Mouse (Mus musculus) cortical plate, adult 2 months (tissue): ENCODE data around the gene Tbce. TPM values are rescaled to one million over a fixed set of nuclear protein-coding genes. Genes with fewer than 3 reads are reported as not detected.
"Not testable (repeated sequence)": the region's sequence is repeated elsewhere in the genome, so short reads cannot be mapped to it uniquely, and the experiment has no call there.

Source experiments
- H3K27ac ChIP-seq: fragments of 200-500 bp; 2 replicates; pipeline ENCODE4 v1.5.1; 2012; ENCODE audit warnings: low read length, control low read depth, inconsistent platforms; ENCODE audit not compliant: insufficient read depth
- H3K4me1 ChIP-seq: fragments of 200-500 bp; 2 replicates; pipeline ENCODE4 v1.6.1; 2011; ENCODE audit warnings: low read length; ENCODE audit not compliant: control insufficient read depth, insufficient read depth
- H3K4me3 ChIP-seq: fragments of 200-500 bp; 2 replicates; pipeline ENCODE4 v1.5.1; 2011; ENCODE audit warnings: mild to moderate bottlenecking, low read length, control low read depth; ENCODE audit not compliant: insufficient read depth
- CTCF ChIP-seq: fragments of 200-500 bp; IDR thresholded peaks from 2 replicates; pipeline ENCODE4 v1.5.1; 2011; ENCODE audit warnings: mild to moderate bottlenecking, control low read depth, low read length; ENCODE audit not compliant: insufficient read depth; ENCODE audit errors: extremely low read depth
- POLR2A ChIP-seq: fragments of 200-500 bp; IDR thresholded peaks from 2 replicates; pipeline ENCODE4 v1.6.1; 2011; ENCODE audit warnings: mild to moderate bottlenecking, low read length, control low read depth; ENCODE audit not compliant: insufficient read depth; ENCODE audit errors: extremely low read depth
- polyA plus RNA-seq: library from polyadenylated mRNA; depleted of rRNA; stranded (reverse); fragments of >200 nt; gene quantifications from 2 replicates; pipeline ENCODE4 v1.2.3, GENCODE M21; 2012

The Tbce gene
- polyA plus RNA-seq, 1 experiment, result 178 TPM

DNA sequence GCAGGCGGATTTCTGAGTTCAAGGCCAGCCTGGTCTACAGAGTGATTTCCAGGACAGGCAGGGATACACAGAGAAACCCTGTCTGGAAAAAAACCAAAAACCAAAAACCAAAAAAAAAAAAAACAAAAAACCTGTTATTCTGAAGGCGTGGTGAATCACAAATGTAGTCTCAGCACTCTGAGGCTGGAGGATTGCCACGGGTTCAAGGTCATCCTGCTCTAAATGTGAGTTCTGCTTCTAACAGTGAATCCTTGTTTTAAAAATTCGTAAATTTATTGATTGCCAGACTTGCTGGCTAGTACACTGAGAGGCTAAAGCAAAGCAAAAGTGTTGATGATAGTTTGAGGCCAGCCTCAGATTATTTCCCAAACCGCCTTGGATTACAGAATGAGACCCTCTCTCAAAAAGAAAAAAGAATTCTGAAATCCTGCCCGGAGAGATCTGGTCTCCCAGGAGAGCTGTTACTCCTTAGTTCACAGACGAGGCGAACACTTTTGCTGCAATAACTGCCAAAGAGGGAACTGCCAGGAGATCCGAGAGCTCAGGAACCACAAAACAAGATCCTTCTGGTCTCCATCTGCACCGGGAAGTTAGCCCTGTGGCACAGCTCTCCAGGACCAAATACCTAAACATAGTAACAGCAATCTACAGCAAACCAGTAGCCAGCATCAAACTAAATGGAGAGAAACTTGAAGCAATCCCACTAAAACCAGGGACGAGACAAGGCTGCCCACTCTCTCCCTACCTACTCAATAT lies 3.4 kb downstream of the Tbce start:
- Histone ChIP-seq H3K4me3 (no peak overlapping the region), H3K27ac (0 out of 2 replicates have a peak overlapping the region, but pooled peaks have one; percentile 10), H3K4me1 (no peaks in the 10 kb centered on the region; the same call in 1 of the 2 replicates)
- TF ChIP-seq CTCF (no peak), POLR2A (no peak)

DNA sequence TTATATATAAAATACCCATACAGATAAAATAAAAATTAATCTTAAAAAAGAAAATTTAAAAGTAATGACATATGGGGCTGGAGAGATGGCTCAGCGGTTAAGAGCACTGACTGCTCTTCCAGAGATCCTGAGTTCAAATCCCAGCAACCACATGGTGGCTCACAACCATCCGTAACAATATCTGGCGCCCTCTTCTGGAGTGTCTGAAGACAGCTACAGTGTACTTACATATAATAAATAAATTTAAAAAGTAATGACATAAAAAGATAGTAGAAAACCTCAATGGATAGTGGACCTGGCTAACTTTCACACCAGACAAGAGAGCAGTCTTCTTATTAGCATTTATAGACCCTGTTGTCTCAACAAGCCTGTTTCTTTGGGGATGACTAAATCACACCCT lies 4.1 kb downstream of the Tbce start:
- H3K4me3 ChIP-seq, H3K4me1 ChIP-seq, H3K27ac ChIP-seq: not testable (repeated sequence)

DNA sequence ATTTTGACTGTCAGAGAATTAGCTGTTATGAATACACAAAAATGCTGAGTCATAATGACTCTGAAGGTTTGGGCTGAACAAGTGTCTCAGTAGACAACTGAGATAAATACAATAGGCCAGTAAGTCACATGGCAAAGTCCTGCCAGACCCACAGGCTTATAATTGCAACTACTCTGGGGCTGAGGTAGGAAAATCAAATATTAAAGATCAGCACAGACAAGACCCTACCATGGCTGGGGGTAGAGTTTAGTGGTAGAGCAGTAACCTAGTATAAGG lies 5.4 kb downstream of the Tbce start:
- Histone ChIP-seq H3K4me3 (no peak overlapping the region), H3K27ac (no peak overlapping the region), H3K4me1 (no peaks in the 10 kb centered on the region; the same call in 1 of the 2 replicates)
- TF ChIP-seq POLR2A (no peak), CTCF (no peak)

DNA sequence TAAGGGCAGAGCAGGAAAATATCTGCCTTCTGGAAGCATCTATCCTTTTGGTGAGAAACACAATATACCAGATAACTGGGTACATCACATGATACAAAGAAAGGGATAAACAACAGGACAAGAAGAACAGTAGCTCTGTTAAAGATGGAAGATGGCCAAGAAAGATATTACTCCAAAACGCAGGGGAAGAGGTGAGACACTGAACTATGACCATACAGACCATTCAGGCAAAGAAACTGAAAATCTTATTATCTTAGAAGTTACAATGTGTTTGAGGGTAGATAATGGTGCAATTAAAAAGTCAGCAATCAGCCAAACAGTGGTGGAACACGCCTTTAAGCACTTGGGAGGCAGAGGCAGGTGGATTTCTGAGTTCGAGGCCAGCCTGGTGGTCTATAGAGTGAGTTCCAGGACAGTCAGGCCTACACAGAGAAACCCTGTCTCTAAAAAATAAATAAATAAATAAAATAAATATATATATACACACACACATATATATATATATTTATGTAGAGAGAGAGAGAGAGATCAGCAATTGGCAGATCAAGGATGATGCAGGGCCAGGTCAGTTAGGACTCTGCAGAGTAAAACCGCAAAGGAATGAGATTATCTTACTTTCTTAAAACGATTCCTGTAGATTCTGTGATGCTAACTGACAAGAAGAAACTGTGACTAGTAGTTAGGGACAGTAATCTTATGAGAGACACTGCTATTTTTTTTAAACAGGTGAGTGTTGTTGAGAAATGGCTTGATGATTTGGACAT lies 5.9 kb downstream of the Tbce start:
- Histone ChIP-seq H3K4me3 (no peak overlapping the region), H3K4me1 (no peaks in the 10 kb centered on the region; the same call in 1 of the 2 replicates), H3K27ac (no peak overlapping the region)
- no peak for TF ChIP-seq POLR2A
- TF ChIP-seq CTCF, result no peak

DNA sequence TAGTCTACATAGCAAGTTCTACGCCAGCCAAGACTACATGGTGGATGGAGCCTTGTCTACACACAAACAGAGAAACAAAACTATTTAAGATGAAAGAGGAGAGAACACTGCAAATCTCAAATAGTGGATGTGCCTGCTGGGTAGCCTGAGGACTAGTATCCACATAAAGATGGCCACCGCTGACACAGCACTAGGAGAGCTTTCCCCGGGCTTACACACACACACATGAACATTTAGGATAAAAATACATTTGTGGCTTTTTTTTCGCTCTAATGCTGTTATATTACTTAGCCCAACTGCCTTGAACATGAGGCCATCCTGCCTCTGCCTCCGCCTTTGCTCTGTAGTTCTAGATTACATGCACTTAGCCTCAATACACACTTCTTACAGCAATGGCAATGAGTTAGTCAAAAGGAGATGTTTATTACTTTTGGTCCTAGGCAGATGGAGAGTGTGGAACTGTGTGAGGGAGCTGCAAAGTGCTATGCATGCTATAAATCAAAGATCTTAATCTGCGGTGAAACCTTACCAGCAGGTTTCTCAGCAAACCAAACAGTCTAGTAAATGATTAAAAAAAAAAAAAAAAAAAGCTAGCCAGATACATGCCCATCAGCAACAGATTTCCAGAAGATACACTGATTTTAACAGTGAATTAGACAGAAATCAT lies 13.2 kb downstream of the Tbce start:
- no peak overlapping the region for H3K27ac ChIP-seq

DNA sequence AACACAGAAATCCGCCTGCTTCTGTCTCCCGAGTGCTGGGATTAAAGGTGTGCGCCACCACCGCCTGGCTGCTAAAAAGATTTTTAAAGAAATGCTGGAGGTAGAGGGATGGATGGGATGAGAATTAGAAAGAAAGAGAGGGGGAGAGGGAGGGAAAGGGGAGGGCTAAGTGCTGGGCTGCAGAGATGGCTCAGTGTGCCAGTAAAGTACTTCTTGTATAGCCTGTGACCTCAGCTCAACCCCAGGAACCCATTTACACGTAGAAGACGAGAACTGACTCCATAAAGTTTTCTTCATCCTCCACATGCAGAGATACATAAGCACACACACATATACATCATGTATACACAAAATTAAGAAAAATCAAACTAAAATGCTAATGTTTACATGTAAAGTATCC lies 13.9 kb downstream of the Tbce start:
- H3K4me3 ChIP-seq, result no peak overlapping the region
- TF ChIP-seq POLR2A (no peak), CTCF (no peak)
- H3K27ac ChIP-seq, result no peak overlapping the region
- no peaks in the 10 kb centered on the region for H3K4me1 ChIP-seq

More for the DNA sequence above, 13.2 kb downstream of the Tbce start:
- TF ChIP-seq POLR2A, result no peak
- no peak for TF ChIP-seq CTCF
- Histone ChIP-seq H3K4me1 (no peaks in the 10 kb centered on the region), H3K4me3 (no peak overlapping the region)

DNA sequence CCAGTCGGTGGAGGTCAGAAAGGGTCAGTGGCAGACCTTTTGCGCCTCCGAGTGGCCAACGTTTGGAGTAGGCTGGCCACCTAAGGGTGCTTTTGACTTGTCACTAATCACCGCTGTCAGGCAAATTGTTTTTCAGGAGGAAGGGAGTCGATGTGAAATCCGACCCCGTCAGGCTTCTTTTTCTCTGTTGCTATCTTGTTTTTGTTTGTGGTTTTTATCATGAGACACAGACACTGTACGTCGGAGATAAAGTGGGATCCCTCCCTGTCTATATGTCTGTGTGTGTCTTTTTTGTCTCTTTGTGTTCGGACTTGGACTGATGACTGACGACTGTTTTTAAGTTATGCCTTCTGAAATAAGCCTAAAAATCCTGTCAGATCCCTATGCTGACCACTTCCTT lies 18.0 kb downstream of the Tbce start:
- not testable (repeated sequence) for H3K27ac ChIP-seq, H3K4me1 ChIP-seq, H3K4me3 ChIP-seq

DNA sequence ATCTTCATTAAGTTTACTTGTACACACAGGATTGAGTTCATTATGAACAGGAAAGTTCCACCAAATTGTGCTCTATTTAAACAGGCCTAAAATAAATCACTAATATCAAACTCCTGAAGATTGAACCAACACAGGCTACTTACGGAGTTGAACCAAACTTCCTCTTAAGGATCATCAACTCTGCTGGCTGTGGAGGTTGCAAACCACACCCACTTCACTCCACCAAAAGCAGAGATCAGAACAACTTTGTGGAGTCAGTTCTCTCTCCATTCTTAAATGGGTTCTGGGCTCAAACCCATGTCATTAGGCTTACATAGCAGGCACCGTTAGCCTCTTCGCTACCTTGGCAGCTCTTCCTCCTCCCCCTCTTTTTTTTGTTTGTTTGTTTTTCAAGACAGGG lies 20.6 kb downstream of the Tbce start:
- TF ChIP-seq CTCF (no peak), POLR2A (no peak)
- Histone ChIP-seq H3K4me1 (no peaks in the 10 kb centered on the region), H3K4me3 (no peak overlapping the region), H3K27ac (no peak overlapping the region)

DNA sequence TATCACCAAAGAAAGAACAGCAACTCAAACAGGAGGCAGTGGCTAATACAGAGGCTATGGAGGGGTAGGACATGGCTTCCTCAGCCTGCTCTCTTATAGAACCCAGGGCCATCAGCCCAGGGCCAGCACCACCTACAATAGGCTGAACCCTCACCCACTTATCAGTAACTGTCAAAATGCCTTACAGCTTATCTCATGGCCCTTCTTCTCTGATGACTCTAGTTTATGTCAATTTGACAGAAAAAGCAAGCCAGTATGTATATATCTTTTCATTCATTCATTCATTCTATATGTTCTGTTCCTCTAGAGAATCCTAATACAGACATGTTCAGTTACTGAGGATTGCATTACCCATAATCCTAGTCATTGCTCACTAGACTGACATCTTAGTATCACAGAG lies 21.2 kb downstream of the Tbce start:
- TF ChIP-seq POLR2A (no peak), CTCF (no peak)
- no peak overlapping the region for H3K27ac ChIP-seq
- H3K4me1 ChIP-seq, result no peaks in the 10 kb centered on the region
- no peak overlapping the region for H3K4me3 ChIP-seq

DNA sequence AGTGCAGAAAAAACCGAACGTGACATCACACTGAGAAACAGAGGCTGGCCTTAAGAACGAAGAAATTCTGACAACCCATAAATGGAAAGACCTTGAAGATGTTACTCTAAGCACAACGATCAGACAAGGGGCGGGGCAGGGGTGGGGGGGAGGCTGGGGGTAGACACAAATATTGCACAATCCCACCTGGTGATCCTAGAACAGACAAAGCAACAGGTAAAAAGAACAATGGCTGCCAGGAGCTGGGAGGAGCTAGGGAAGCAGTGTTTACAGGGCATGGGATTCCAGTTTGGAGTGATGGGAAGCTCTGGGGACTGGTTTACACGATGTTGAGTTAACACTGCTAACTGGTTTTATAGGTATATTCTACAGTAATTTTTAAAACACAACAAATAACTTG lies 23.8 kb downstream of the Tbce start:
- TF ChIP-seq CTCF (no peak), POLR2A (no peak)
- H3K4me3 ChIP-seq, result no peak overlapping the region
- H3K4me1 ChIP-seq, result peaks cover 2% of the 10 kb centered on the region
- no peak overlapping the region for H3K27ac ChIP-seq
